Mouse (Mus musculus): Measurements from ENCODE around the gene Gpr12. TPM values are rescaled to one million over a fixed set of nuclear protein-coding genes. Genes with fewer than 3 reads are reported as not detected.
A peak's percentile ranks its signal among the peaks of the same experiment; 100 is the strongest.
"Not testable (repeated sequence)": the region's sequence is repeated elsewhere in the genome, so short reads cannot be mapped to it uniquely, and the experiment has no call there.

Gpr12 gene
- total RNA-seq, 2 experiments from 2014 or later: not detected

GRCm38 (mm10) chr5:146586357-146587070, 1.5 kb upstream of the Gpr12 start:
- DNase-seq: no peak

- DNase-seq: no peak
Measured at GRCm38 (mm10) chr5:146585307-146585651, 240 bp upstream of the Gpr12 start.

- no peak for DNase-seq
Measured at GRCm38 (mm10) chr5:146584156-146584477, 922 bp downstream of the Gpr12 start.

GRCm38 (mm10) chr5:146576668-146577067, 8.4 kb downstream of the Gpr12 start:
- no peak for DNase-seq

- DNase-seq: not testable (repeated sequence)
Measured at GRCm38 (mm10) chr5:146572735-146573042, 12.3 kb downstream of the Gpr12 start.

GRCm38 (mm10) chr5:146571830-146572734, 13.0 kb downstream of the Gpr12 start:
- DNase-seq: peak; percentile 62

- DNase-seq: not testable (repeated sequence)
Measured at GRCm38 (mm10) chr5:146570179-146570578, 14.9 kb downstream of the Gpr12 start.

GRCm38 (mm10) chr5:146567054-146567453, 18.0 kb downstream of the Gpr12 start:
- DNase-seq: peak; percentile 16

GRCm38 (mm10) chr5:146564259-146564658, 20.8 kb downstream of the Gpr12 start:
- no peak for DNase-seq

- not testable (repeated sequence) for DNase-seq
Measured at GRCm38 (mm10) chr5:146555836-146556235, 29.2 kb downstream of the Gpr12 start, which contains the start of gene Gm3415. Gm3415 (plus strand) TSS chr5:146556136.

GRCm38 (mm10) chr5:146537347-146537746, 47.7 kb downstream of the Gpr12 start, which contains the start of gene Gm3409:
Gm3409 (plus strand) TSS chr5:146537647.
- DNase-seq: not testable (repeated sequence)

Other genes with a start within 250 kb of the Gpr12 start
- gene Wasf3, start 200.3 kb downstream of the Gpr12 start, total RNA-seq (2021): under 1 TPM; 0.29 to 0.31 TPM
- gene Gm6408, start 103.3 kb downstream of the Gpr12 start, total RNA-seq (2021): not detected
- gene Gm6370, start 93.9 kb downstream of the Gpr12 start, total RNA-seq (2021): not detected
- gene 4930449I24Rik, start 82.8 kb downstream of the Gpr12 start, total RNA-seq (2021): not detected
- not detected for gene Gm3402, start 71.1 kb downstream of the Gpr12 start, total RNA-seq (2021)
- not detected for gene Gm3404, start 59.4 kb downstream of the Gpr12 start, total RNA-seq (2021)
- not detected for gene Gm3409, start 47.6 kb downstream of the Gpr12 start, total RNA-seq (2021)
- not detected for gene Gm3415, start 29.1 kb downstream of the Gpr12 start, total RNA-seq (2021)
- 10 to 100 TPM; 18.5 to 20.5 TPM for gene Usp12, start 209.8 kb upstream of the Gpr12 start, total RNA-seq (2021)
- gene Rpl21, start 247.7 kb upstream of the Gpr12 start, total RNA-seq (2021): 100 to 1,000 TPM; 187 to 214 TPM